8 mouse cellular contexts compared by ENCODE assay signal in the genomic region with DNA sequence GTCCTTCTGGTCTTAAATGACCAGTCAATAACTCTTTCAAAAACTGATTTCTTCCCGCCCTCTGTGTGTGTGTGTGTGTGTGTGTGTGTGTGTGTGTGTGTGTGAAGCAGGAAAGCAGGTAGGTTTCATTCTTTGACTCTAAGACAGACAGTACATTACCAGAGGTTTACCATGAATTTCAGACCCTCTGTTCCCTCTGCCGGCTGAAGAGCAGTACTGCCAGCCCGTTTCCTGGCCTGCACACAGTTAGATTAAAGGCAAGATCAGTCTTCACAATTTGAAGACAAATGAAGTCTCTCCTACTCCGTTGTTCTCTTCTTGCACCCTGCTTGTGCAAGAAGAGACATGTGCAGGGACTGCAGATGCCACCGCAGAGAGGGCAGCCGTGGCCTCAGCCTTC.
DNase-seq lines count a peak whose midpoint lies in the region; ATAC-seq and TF ChIP-seq lines count a peak whose summit lies in the region.

No protein-coding gene starts in this region.

- TF ChIP-seq CTCF in gastrocnemius, adult 2 months (IDR thresholded peaks at IDR 0.05) = peak; percentile 30; the same call in 1 of the 2 replicates
- peak; percentile 75 for TF ChIP-seq CTCF in hindbrain, postnatal 0 days (IDR thresholded peaks at IDR 0.05; ENCODE audit: low read depth)

- no peaks in the 10 kb centered on the region for H3K27me3 ChIP-seq in hindbrain, postnatal 0 days (ENCODE audit: insufficient read depth, low read length)

- peak; percentile 76 for ATAC-seq in hindbrain, postnatal 0 days

- H3K4me3 ChIP-seq in gastrocnemius, adult 2 months = no peak overlapping the region
- H3K4me3 ChIP-seq in hindbrain, postnatal 0 days (ENCODE audit: low read length) = no peak overlapping the region

- WGBS in hindbrain, postnatal 0 days = 68% methylated on average over 6 of the region's 6 CpGs

- no peak overlapping the region for H3K4me2 ChIP-seq in hindbrain, postnatal 0 days (ENCODE audit: low read depth, low read length)

- 0 out of 2 replicates have a peak, but pooled peaks cover 2% of the 10 kb centered on the region for H3K4me1 ChIP-seq in hindbrain, postnatal 0 days (ENCODE audit: insufficient read depth, low read length)

- no peaks in the 10 kb centered on the region for H3K36me3 ChIP-seq in hindbrain, postnatal 0 days (ENCODE audit: insufficient read depth, low read length)

- H3K9ac ChIP-seq in hindbrain, postnatal 0 days (replicated peaks; ENCODE audit: low read length) = no peak overlapping the region

- DNase-seq in gastrocnemius, adult 2 months = no peak
- DNase-seq in gastrocnemius, adult 8-10 months (ENCODE audit: low spot score in 2 of 2) = no peak
- peak; percentile 5 for DNase-seq in ovary, postnatal 14 days (ENCODE audit: low spot score)
- DNase-seq in ovary, adult 18-20 months (ENCODE audit: low spot score) = no peak
- peak; percentile 66 for DNase-seq in hindbrain, postnatal 0 days (ENCODE audit: low spot score)
- peak; percentile 28 for DNase-seq in right cerebral cortex, postnatal 4 days
- no peak for DNase-seq in urinary bladder, adult 18-20 months (ENCODE audit: low spot score in 2 of 2)
- DNase-seq in thymus, postnatal 4 days = no peak

- no peaks in the 10 kb centered on the region for H3K9me3 ChIP-seq in hindbrain, postnatal 0 days (ENCODE audit: low read length)

- H3K27ac ChIP-seq in gastrocnemius, adult 2 months = no peak overlapping the region
- no peak overlapping the region for H3K27ac ChIP-seq in hindbrain, postnatal 0 days

- intact Hi-C loops in gastrocnemius, adult 2 months (cut with DNase I) = no loop called here

Comparison
In these comparisons a context has a peak if more than half of its experiments do, and no peak if none do; other contexts are left out.
1. DNase-seq: peak in ovary, postnatal 14 days (single experiment), hindbrain, postnatal 0 days (single experiment) and right cerebral cortex, postnatal 4 days (single experiment); none in gastrocnemius, adult 2 months (single experiment), gastrocnemius, adult 8-10 months (0 of 2), ovary, adult 18-20 months (single experiment), urinary bladder, adult 18-20 months (0 of 2) and thymus, postnatal 4 days (single experiment).